In genomic region chr2:14200879-14201445, GRCm38 (mm10) we compare ENCODE assay signal across 8 mouse cellular contexts. TPM values are rescaled to one million over a fixed set of nuclear protein-coding genes. Genes with fewer than 3 reads are reported as not detected.
"Had no signal": no experiment of that assay in that cellular context is flagged by ENCODE, and none has a peak within 500 bp of the region (broad histone marks: within the 10 kb centered on the region; RNA-seq: fewer than 3 reads in every experiment).

No protein-coding gene starts in this region.

RNA-seq across cellular contexts. Expression of gene Tmem236, which starts 26.6 kb away (rescaled TPM):
- total RNA-seq: heart, postnatal 36 days; hematopoietic stem cell, adult 5-6 weeks; layer of hippocampus, adult 18-20 months; liver, adult 2 months had no signal
- polyA plus RNA-seq: heart, adult 2 months; heart, embryonic 11.5 days; limb, embryonic 11.5 days; liver, adult 2 months; liver, embryonic 12.5 days had no signal
